Mouse (Mus musculus) spleen, adult 2 months (tissue): Measurements from ENCODE around the gene Fbxo46.

ENCODE experiments used
- CTCF ChIP-seq: fragments of 200-500 bp; IDR thresholded peaks from 2 replicates; pipeline ENCODE4 v1.5.1; 2011; ENCODE audit warnings: mild to moderate bottlenecking, inconsistent platforms; ENCODE audit not compliant: insufficient read depth, insufficient read length, insufficient replicate concordance; ENCODE audit errors: extremely low read depth
- POLR2A ChIP-seq: fragments of 200-500 bp; IDR thresholded peaks from 2 replicates; pipeline ENCODE4 v1.6.1; 2011; ENCODE audit warnings: low read depth, low read length, inconsistent platforms

DNA sequence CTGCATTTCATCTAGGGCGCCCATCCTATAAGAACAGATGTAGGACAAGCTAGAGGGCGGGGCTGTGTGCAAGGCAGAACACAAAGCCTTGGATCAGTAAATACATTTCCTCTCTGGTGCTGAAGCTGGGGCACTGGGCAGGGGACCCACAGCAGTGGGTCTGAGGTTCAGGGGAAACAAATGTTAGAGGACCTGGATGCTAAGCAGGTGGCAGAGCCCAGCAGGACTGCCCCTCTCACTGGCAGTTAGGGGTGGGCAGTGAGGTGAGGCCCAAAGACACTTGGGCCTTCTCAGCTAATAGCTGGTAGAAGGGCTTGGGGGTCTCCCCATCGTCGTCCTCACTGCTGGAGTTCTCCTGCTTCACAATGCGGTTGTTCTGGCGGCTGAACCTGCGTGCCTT lies 20.8 kb upstream of the Fbxo46 start:
- no peak for TF ChIP-seq CTCF
- no peak for TF ChIP-seq POLR2A
